Comparison of ENCODE assay signal across 9 mouse cellular contexts in genomic region chr9:57262795-57263684, GRCm38 (mm10). TPM values are rescaled to one million over a fixed set of nuclear protein-coding genes. Genes with fewer than 3 reads are reported as not detected.
A peak's percentile ranks its signal among the peaks of the same experiment; 100 is the strongest.
DNase-seq lines count a peak whose midpoint lies in the region; ATAC-seq and TF ChIP-seq lines count a peak whose summit lies in the region.
"Had no signal": no experiment of that assay in that cellular context is flagged by ENCODE, and none has a peak within 500 bp of the region (broad histone marks: within the 10 kb centered on the region; RNA-seq: fewer than 3 reads in every experiment).

No protein-coding gene starts in this region.

- H3K27me3 ChIP-seq in heart, adult 2 months (ENCODE audit: control insufficient read depth, insufficient read depth, low read length), result no peaks in the 10 kb centered on the region
- H3K27me3 ChIP-seq in heart, postnatal 0 days (ENCODE audit: control insufficient read depth, insufficient read depth, low read length), result no peaks in the 10 kb centered on the region

- no peaks in the 10 kb centered on the region for H3K36me3 ChIP-seq in heart, adult 2 months (ENCODE audit: control insufficient read depth, insufficient read depth, low read length)
- H3K36me3 ChIP-seq in ES-E14 (ENCODE audit: control insufficient read depth, insufficient read depth, low read length, poor library complexity, severe bottlenecking), result peaks cover 11% of the 10 kb centered on the region
- peaks cover 8% of the 10 kb centered on the region for H3K36me3 ChIP-seq in heart, postnatal 0 days (replicated peaks; ENCODE audit: control insufficient read depth, insufficient read depth, low read length)

- intact Hi-C loops in heart, adult 2 months (cut with DNase I), result loop anchor here (5.0 to 10.0 kb wide), 3 partner anchors 89 to 392 kb away; partner anchors contain the start of gene Csk
- intact Hi-C loops in heart, postnatal 25 days (cut with DNase I), result no loop called here

- no peak for DNase-seq in heart, adult 2 months
- no peak for DNase-seq in heart, postnatal 25 days (ENCODE audit: low spot score)
- DNase-seq in ES-E14 (ENCODE audit: low read depth, low spot score), result no peak
- DNase-seq in heart, postnatal 0 days (ENCODE audit: low spot score), result no peak
- DNase-seq in layer of hippocampus, adult 8-10 months (ENCODE audit: low spot score in 2 of 2), result no peak
- DNase-seq in cerebellum, adult 11 months, result no peak
- no peak for DNase-seq in frontal cortex, adult 2 months (ENCODE audit: extremely low spot score in 1 of 2, low spot score in 1 of 2)

- no peak for TF ChIP-seq EP300 in heart, adult 2 months (IDR thresholded peaks at IDR 0.05; ENCODE audit: insufficient read depth, low read depth, low read length)
- no peak for TF ChIP-seq EP300 in heart, postnatal 0 days (IDR thresholded peaks at IDR 0.05; ENCODE audit: low read depth)

- no peaks in the 10 kb centered on the region for H3K9me3 ChIP-seq in ES-E14 (ENCODE audit: control insufficient read depth, insufficient read depth, low read depth, low read length)
- H3K9me3 ChIP-seq in heart, postnatal 0 days (replicated peaks; ENCODE audit: control insufficient read depth, low read length), result no peaks in the 10 kb centered on the region

- peaks cover 9% of the 10 kb centered on the region for H3K4me1 ChIP-seq in heart, adult 2 months (ENCODE audit: control insufficient read depth, insufficient read depth, low read length)
- peaks cover 2 to 23% of the 10 kb centered on the region in 2 experiments; a peak in 3 of 4 replicates for H3K4me1 ChIP-seq in ES-E14 (ENCODE audit: control insufficient read depth in 2 of 2, insufficient read depth in 2 of 2, low read length in 2 of 2, poor library complexity in 1 of 2)
- peaks cover 27% of the 10 kb centered on the region for H3K4me1 ChIP-seq in heart, postnatal 0 days (ENCODE audit: control insufficient read depth, insufficient read depth)

- no peaks in the 10 kb centered on the region for H3K79me2 ChIP-seq in heart, adult 2 months (replicated peaks; ENCODE audit: control insufficient read depth, insufficient read depth, low read length)

- 56% methylated on average over 13 of the region's 13 CpGs for WGBS in heart, adult 2 months
- 53% methylated on average over 13 of the region's 13 CpGs for WGBS in heart, postnatal 0 days

- no peak for ATAC-seq in heart, postnatal 0 days (ENCODE audit: insufficient read depth, low read depth)
- ATAC-seq in megakaryocyte, adult 5-6 weeks (ENCODE audit: poor library complexity, severe bottlenecking), result peak; percentile 33

- H3K9ac ChIP-seq in heart, adult 2 months (ENCODE audit: low read depth, low read length), result peak overlapping the region; percentile 71
- H3K9ac ChIP-seq in ES-E14 (ENCODE audit: insufficient read depth, low read depth, low read length, poor library complexity, severe bottlenecking), result peak overlapping the region; percentile 75
- H3K9ac ChIP-seq in heart, postnatal 0 days (replicated peaks; ENCODE audit: low read depth, low read length), result peak overlapping the region; percentile 70

- TF ChIP-seq CTCF in heart, adult 2 months (IDR thresholded peaks at IDR 0.05), result no peak
- TF ChIP-seq CTCF in heart, postnatal 0 days (IDR thresholded peaks at IDR 0.05; ENCODE audit: low read depth), result no peak

- H3K4me3 ChIP-seq in heart, adult 2 months, result peak overlapping the region; percentile 97
- H3K4me3 ChIP-seq in ES-E14 (ENCODE audit: insufficient read depth in 1 of 2, low read depth in 1 of 2, low read length in 2 of 2, poor library complexity in 1 of 2, severe bottlenecking in 1 of 2), result peak overlapping the region; percentile 91 to 99
- peak overlapping the region; percentile 75 for H3K4me3 ChIP-seq in heart, postnatal 0 days (ENCODE audit: low read depth, low read length)

- in situ Hi-C loops in ES-E14 (cut with MboI; ENCODE audit: low sequenced_read_pairs in 2 of 2, unreplicated experiment in 2 of 2), result no loop called here

- no peak for TF ChIP-seq POLR2A in heart, adult 2 months (IDR thresholded peaks at IDR 0.05; ENCODE audit: insufficient read depth, low read depth, low read length)

- H3K4me2 ChIP-seq in heart, postnatal 0 days (ENCODE audit: low read depth, low read length), result peak overlapping the region; percentile 98

- H3K27ac ChIP-seq in heart, adult 2 months, result peak overlapping the region; percentile 92
- H3K27ac ChIP-seq in ES-E14 (ENCODE audit: insufficient read depth, low read depth, low read length, poor library complexity, severe bottlenecking), result no peak overlapping the region
- H3K27ac ChIP-seq in heart, postnatal 0 days (ENCODE audit: low read depth), result peak overlapping the region; percentile 80

TF ChIP-seq in ES-E14, 5 proteins besides CTCF, POLR2A, EP300 and RAD21:
- TF ChIP-seq HCFC1 (IDR thresholded peaks at IDR 0.05; ENCODE audit: borderline replicate concordance, insufficient read depth, low read length) (no peak), ZNF384 (IDR thresholded peaks at IDR 0.05; ENCODE audit: low read depth, low read length) (no peak), CHD2 (IDR thresholded peaks at IDR 0.05; ENCODE audit: low read depth, low read length) (no peak), ZC3H11A (IDR thresholded peaks at IDR 0.05; ENCODE audit: borderline replicate concordance, low read depth, low read length) (no peak), MAFK (IDR thresholded peaks at IDR 0.05; ENCODE audit: insufficient read depth, low read depth, low read length) (no peak)

RNA-seq across cellular contexts. Expression of gene 1700017B05Rik, which starts 0.6 kb away (rescaled TPM):
- total RNA-seq in heart, adult 2 months (2021), result 10 to 100 TPM in 1 of 2 experiments, 1 to 10 TPM in 1; 8.6 to 11.8 TPM
- 6.1 and 6.5 TPM in 2 replicates for polyA plus RNA-seq in heart, adult 2 months (2012; rRNA removed)
- 10 to 100 TPM; 11.0 to 11.5 TPM for total RNA-seq in heart, postnatal 25 days (2021)
- total RNA-seq in ES-E14 (2012; rRNA removed), result 21.8 and 35.6 TPM in 2 replicates
- total RNA-seq in heart, postnatal 0 days (2014; rRNA removed; ENCODE audit: low replicate concordance), result 11.0 and 16.3 TPM in 2 replicates
- 5.6 and 6.2 TPM in 2 replicates for polyA plus RNA-seq in heart, postnatal 0 days (2015; fragmentation: Nextera tagmentation; extraction: Ambion mirVana)
- total RNA-seq in megakaryocyte, adult 5-6 weeks (2015), result 15.6 and 17.9 TPM in 2 replicates
- total RNA-seq in megakaryocyte, adult 5-6 weeks (2017), result 8.4 and 15.1 TPM in 2 replicates
- 10 to 100 TPM; 25.0 to 43.8 (median 34.1) TPM for total RNA-seq in layer of hippocampus, adult 8-10 months (2022)
- 4.6 and 5.4 TPM in 2 replicates for polyA plus RNA-seq in frontal cortex, adult 2 months (2012; rRNA removed)

RNA-seq across cellular contexts. Expression of gene Trcg1, which starts 26.7 kb away (rescaled TPM):
- total RNA-seq in heart, adult 2 months (2021), result not detected
- not detected in 2 replicates for polyA plus RNA-seq in heart, adult 2 months (2012; rRNA removed)
- total RNA-seq in heart, postnatal 25 days (2021), result not detected
- total RNA-seq in ES-E14 (2012; rRNA removed), result not detected in 2 replicates
- total RNA-seq in heart, postnatal 0 days (2014; rRNA removed; ENCODE audit: low replicate concordance), result not detected in 2 replicates
- not detected in 2 replicates for polyA plus RNA-seq in heart, postnatal 0 days (2015; fragmentation: Nextera tagmentation; extraction: Ambion mirVana)
- total RNA-seq in megakaryocyte, adult 5-6 weeks (2015), result not detected in 2 replicates
- not detected in 2 replicates for total RNA-seq in megakaryocyte, adult 5-6 weeks (2017)
- total RNA-seq in layer of hippocampus, adult 8-10 months (2022), result not detected
- not detected in 2 replicates for polyA plus RNA-seq in frontal cortex, adult 2 months (2012; rRNA removed)
- total RNA-seq: layer of hippocampus, adult 18-20 months had no signal
